Mouse (Mus musculus) stomach, postnatal 0 days (tissue): ENCODE measurements around the gene Pxn. TPM values are rescaled to one million over a fixed set of nuclear protein-coding genes. Genes with fewer than 3 reads are reported as not detected.
A peak's percentile ranks its signal among the peaks of the same experiment; 100 is the strongest.

Experiments
- ATAC-seq: fragments of 200-750 bp; cut with Nextera tagmentation; 2 replicates; pipeline ENCODE4 v1.8.0; 2017; ENCODE audit not compliant: low FRiP score, low TSS enrichment
- DNase-seq: peaks from one replicate; pipeline ENCODE4 v3.0.0-alpha.2; 2016; ENCODE audit warnings: low spot score
- H3K27ac ChIP-seq: fragments of 300-500 bp; sonication (generic); replicated peaks from 2 replicates; pipeline ENCODE4 v1.5.1; 2014; ENCODE audit warnings: mild to moderate bottlenecking, control low read depth
- H3K27me3 ChIP-seq: fragments of 300-500 bp; sonication (generic); 2 replicates; pipeline ENCODE4 v1.6.1; 2014; ENCODE audit warnings: low read length; ENCODE audit not compliant: control insufficient read depth, insufficient read depth
- H3K36me3 ChIP-seq: fragments of 300-500 bp; sonication (generic); 2 replicates; pipeline ENCODE4 v1.6.1; 2014; ENCODE audit warnings: low read length, mixed read lengths; ENCODE audit not compliant: control insufficient read depth, insufficient read depth
- H3K4me1 ChIP-seq: fragments of 300-500 bp; sonication (generic); replicated peaks from 2 replicates; pipeline ENCODE4 v1.6.1; 2014; ENCODE audit warnings: antibody characterized with exemption; ENCODE audit not compliant: control insufficient read depth, insufficient read depth
- H3K4me2 ChIP-seq: fragments of 300-500 bp; sonication (generic); replicated peaks from 2 replicates; pipeline ENCODE4 v1.6.1; 2014; ENCODE audit warnings: low read depth, mild to moderate bottlenecking, control low read depth, moderate library complexity
- H3K4me3 ChIP-seq: fragments of 300-500 bp; sonication (generic); 2 replicates; pipeline ENCODE4 v1.5.1; 2014; ENCODE audit warnings: low read depth, low read length, control low read depth
- H3K9ac ChIP-seq: fragments of 300-500 bp; sonication (generic); 2 replicates; pipeline ENCODE4 v1.6.1; 2014; ENCODE audit warnings: mild to moderate bottlenecking, low read length, control low read depth, mixed read lengths
- H3K9me3 ChIP-seq: fragments of 300-500 bp; sonication (generic); 2 replicates; pipeline ENCODE4 v1.6.1; 2016; ENCODE audit warnings: low read length; ENCODE audit not compliant: control insufficient read depth
- CTCF ChIP-seq: IDR thresholded peaks from 2 replicates; pipeline ENCODE4 v1.5.1; 2016; ENCODE audit warnings: antibody characterized with exemption, low read depth, mild to moderate bottlenecking, moderate library complexity
- EP300 ChIP-seq: optimal IDR thresholded peaks from 2 replicates; pipeline ENCODE3; 2016; ENCODE audit warnings: antibody characterized with exemption
- WGBS: fragments of 180-500 bp; shearing (Covaris S2); extraction: QIAGEN DNeasy Blood & Tissue Kit; methylation state at CpG from one replicate; pipeline ENCODE4 v1.1.7; 2014; 5-methylcytosine and 5-hydroxymethylcytosine counted together
- polyA plus RNA-seq: library from polyadenylated mRNA; unstranded; fragments of >200 nt; fragmentation: Nextera tagmentation; extraction: Ambion mirVana; gene quantifications from 2 replicates; pipeline ENCODE4 v1.2.1, GENCODE M21; 2015

Gene Pxn
- polyA plus RNA-seq = 21.1 and 25.8 TPM in 2 replicates

GRCm38 (mm10) chr5:115506454-115507201 is at the start of gene Pxn:
TSS of gene Pxn (plus strand) at chr5:115506676.
- Histone ChIP-seq H3K4me2 (peak within 1 kb of the TSS; percentile 87), H3K27me3 (no peaks in the 10 kb centered on the region), H3K4me3 (peak within 1 kb of the TSS; percentile 93), H3K9me3 (no peaks in the 10 kb centered on the region), H3K36me3 (no peaks in the 10 kb centered on the region), H3K4me1 (peaks cover 2% of the 10 kb centered on the region), H3K27ac (peak within 1 kb of the TSS; percentile 76), H3K9ac (peak within 1 kb of the TSS; percentile 92)
- DNase-seq (peak; percentile 95), ATAC-seq (peak; percentile 89)
- TF ChIP-seq EP300 (no peak), CTCF (peak; percentile 93)
- WGBS = 2% methylated on average over 41 of the region's 74 CpGs

DNA sequence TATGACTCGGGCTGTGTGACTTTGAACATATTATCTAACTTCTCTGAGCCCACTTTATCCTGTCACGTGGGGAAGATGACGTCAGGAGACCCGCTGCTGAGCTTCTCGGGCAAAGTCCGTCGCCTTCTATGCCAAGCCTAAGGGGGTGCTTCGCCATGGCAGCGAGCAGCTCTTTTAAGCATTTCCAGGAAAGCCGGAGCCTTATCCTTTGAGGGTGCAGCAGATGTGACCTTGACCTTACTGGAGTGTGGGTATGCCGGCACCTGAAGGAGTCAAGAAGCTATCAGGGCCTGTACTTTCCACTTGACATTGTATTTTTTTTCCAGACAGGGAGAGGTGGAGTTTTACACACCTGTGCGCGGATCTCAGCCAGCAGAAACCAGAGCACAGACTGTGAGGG is 47.6 kb upstream of the Pxn start:
- H3K4me1 ChIP-seq = no peaks in the 10 kb centered on the region
- no peak overlapping the region for H3K9ac ChIP-seq
- no peaks in the 10 kb centered on the region for H3K36me3 ChIP-seq
- no peak overlapping the region for H3K27ac ChIP-seq
- H3K4me2 ChIP-seq = no peak overlapping the region
- WGBS = 54% methylated on average over 13 of the region's 13 CpGs
- H3K4me3 ChIP-seq = no peak overlapping the region
- H3K27me3 ChIP-seq = no peaks in the 10 kb centered on the region
- DNase-seq (peak; percentile 74), ATAC-seq (peak; percentile 70)
- no peaks in the 10 kb centered on the region for H3K9me3 ChIP-seq
- no peak for TF ChIP-seq EP300
- no peak for TF ChIP-seq CTCF

DNA sequence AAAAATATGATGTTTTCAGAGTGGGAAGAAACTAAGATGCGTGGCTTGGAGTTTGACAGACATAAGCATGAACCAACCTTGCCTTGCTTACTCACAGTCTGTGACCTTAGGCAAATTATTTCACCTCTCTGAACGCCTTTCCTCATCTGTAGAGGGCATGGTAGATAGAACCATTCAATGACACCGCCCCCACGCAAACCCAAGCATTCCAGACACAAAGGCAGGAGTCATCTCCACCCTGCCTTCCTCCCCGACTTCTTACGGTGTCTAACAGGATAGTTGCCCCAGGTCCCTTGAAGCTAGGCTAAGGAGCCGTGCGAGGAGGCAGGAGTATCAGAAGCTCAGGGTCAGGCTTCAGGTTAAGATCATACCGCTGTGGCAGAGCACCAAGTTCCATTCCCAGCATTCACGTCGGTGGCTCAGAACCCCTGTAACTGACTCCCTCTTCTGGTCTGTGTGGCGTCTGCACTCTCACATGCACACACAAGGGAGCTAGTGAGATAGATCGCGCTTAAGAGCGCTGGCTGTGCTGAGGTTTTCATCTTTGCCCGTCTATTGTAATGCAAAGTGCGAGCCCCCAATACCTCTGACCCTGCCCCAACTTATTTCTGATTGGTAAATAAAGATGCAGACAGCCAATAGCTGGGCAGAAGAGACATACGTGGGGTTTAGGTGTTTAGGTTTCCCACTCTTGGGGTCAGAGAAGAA is 41.9 kb upstream of the Pxn start:
- no peaks in the 10 kb centered on the region for H3K36me3 ChIP-seq
- H3K9me3 ChIP-seq = no peaks in the 10 kb centered on the region
- WGBS = 80% methylated on average over 18 of the region's 18 CpGs
- H3K27me3 ChIP-seq = no peaks in the 10 kb centered on the region
- TF ChIP-seq EP300 (no peak), CTCF (no peak)
- DNase-seq (no peak), ATAC-seq (no peak)
- H3K27ac ChIP-seq = no peak overlapping the region
- H3K4me3 ChIP-seq = no peak overlapping the region
- no peaks in the 10 kb centered on the region for H3K4me1 ChIP-seq
- H3K4me2 ChIP-seq = no peak overlapping the region
- H3K9ac ChIP-seq = no peak overlapping the region

GRCm38 (mm10) chr5:115465642-115466420 is 40.6 kb upstream of the Pxn start, which contains the start of gene Pla2g1b:
TSS of gene Pla2g1b (plus strand) at chr5:115466262.
- Histone ChIP-seq H3K4me2 (peak within 1 kb of the TSS; percentile 14; the same call in 1 of the 2 replicates), H3K27me3 (no peaks in the 10 kb centered on the region), H3K9me3 (no peaks in the 10 kb centered on the region), H3K4me3 (0 out of 2 replicates have a peak within 1 kb of the TSS, but pooled peaks have one; percentile 8), H3K9ac (0 out of 2 replicates have a peak within 1 kb of the TSS, but pooled peaks have one; percentile 27), H3K4me1 (no peaks in the 10 kb centered on the region), H3K27ac (no peak within 1 kb of the TSS; the same call in 1 of the 2 replicates), H3K36me3 (no peaks in the 10 kb centered on the region)
- WGBS = 38% methylated on average over 9 of the region's 9 CpGs
- peak; percentile 49; the same call in 1 of the 2 replicates for ATAC-seq
- peak; percentile 76 for DNase-seq
- TF ChIP-seq CTCF (peak; percentile 61), EP300 (no peak)

GRCm38 (mm10) chr5:115469791-115470190 is 36.7 kb upstream of the Pxn start:
- Histone ChIP-seq H3K9ac (no peak overlapping the region), H3K4me1 (no peaks in the 10 kb centered on the region), H3K27me3 (no peaks in the 10 kb centered on the region), H3K9me3 (no peaks in the 10 kb centered on the region), H3K36me3 (no peaks in the 10 kb centered on the region), H3K27ac (no peak overlapping the region), H3K4me3 (no peak overlapping the region), H3K4me2 (no peak overlapping the region)
- ATAC-seq (peak; percentile 79), DNase-seq (peak; percentile 66)
- 63% methylated on average over 6 of the region's 6 CpGs for WGBS
- TF ChIP-seq CTCF = no peak
